Mouse (Mus musculus) heart, postnatal 0 days (tissue): ENCODE measurements around the gene Pkp1. TPM values are rescaled to one million over a fixed set of nuclear protein-coding genes. Genes with fewer than 3 reads are reported as not detected.
A peak's percentile ranks its signal among the peaks of the same experiment; 100 is the strongest.

Experiments
- ATAC-seq: fragments of 200-750 bp; cut with Nextera tagmentation; 2 replicates; pipeline ENCODE4 v1.8.0; 2017; ENCODE audit warnings: low read depth, moderate number of reproducible peaks, moderate library complexity; ENCODE audit not compliant: insufficient read depth
- DNase-seq: peaks from one replicate; pipeline ENCODE4 v3.0.0-alpha.2; 2016; ENCODE audit warnings: low spot score
- H3K27ac ChIP-seq: fragments of 300-500 bp; sonication (generic); 2 replicates; pipeline ENCODE4 v1.5.1; 2014; ENCODE audit warnings: low read depth, mild to moderate bottlenecking
- H3K27me3 ChIP-seq: fragments of 300-500 bp; sonication (generic); 2 replicates; pipeline ENCODE4 v1.6.1; 2014; ENCODE audit warnings: low read length, mixed read lengths; ENCODE audit not compliant: control insufficient read depth, insufficient read depth
- H3K36me3 ChIP-seq: fragments of 300-500 bp; sonication (generic); replicated peaks from 2 replicates; pipeline ENCODE4 v1.6.1; 2014; ENCODE audit warnings: low read length, mixed read lengths; ENCODE audit not compliant: control insufficient read depth, insufficient read depth
- H3K4me1 ChIP-seq: fragments of 300-500 bp; sonication (generic); 2 replicates; pipeline ENCODE4 v1.6.1; 2014; ENCODE audit warnings: antibody characterized with exemption; ENCODE audit not compliant: control insufficient read depth, insufficient read depth
- H3K4me2 ChIP-seq: fragments of 300-500 bp; sonication (generic); 2 replicates; pipeline ENCODE4 v1.6.1; 2014; ENCODE audit warnings: low read depth, mild to moderate bottlenecking, low read length, moderate library complexity
- H3K4me3 ChIP-seq: fragments of 300-500 bp; sonication (generic); 2 replicates; pipeline ENCODE4 v1.5.1; 2014; ENCODE audit warnings: low read depth, low read length
- H3K9ac ChIP-seq: fragments of 300-500 bp; sonication (generic); replicated peaks from 2 replicates; pipeline ENCODE4 v1.6.1; 2014; ENCODE audit warnings: low read depth, low read length, mixed read lengths
- H3K9me3 ChIP-seq: fragments of 300-500 bp; sonication (generic); replicated peaks from 2 replicates; pipeline ENCODE4 v1.6.1; 2016; ENCODE audit warnings: low read length; ENCODE audit not compliant: control insufficient read depth
- CTCF ChIP-seq: IDR thresholded peaks from 2 replicates; pipeline ENCODE4 v1.5.1; 2016; ENCODE audit warnings: antibody characterized with exemption, control low read depth, low read depth
- EP300 ChIP-seq: IDR thresholded peaks from 2 replicates; pipeline ENCODE4 v1.6.1; 2016; ENCODE audit warnings: antibody characterized with exemption, low read depth
- WGBS: fragments of 180-500 bp; shearing (Covaris S2); extraction: QIAGEN DNeasy Blood & Tissue Kit; methylation state at CpG from one replicate; pipeline ENCODE4 v1.1.7; 2014; 5-methylcytosine and 5-hydroxymethylcytosine counted together
- polyA plus RNA-seq: library from polyadenylated mRNA; unstranded; fragments of >200 nt; fragmentation: Nextera tagmentation; extraction: Ambion mirVana; gene quantifications from 2 replicates; pipeline ENCODE4 v1.2.1, GENCODE M21; 2015
- total RNA-seq: library from RNA; depleted of rRNA; stranded (reverse); fragments of >200 nt; gene quantifications from 2 replicates; pipeline ENCODE4 v1.2.3, GENCODE M21; 2014; ENCODE audit warnings: low replicate concordance; rRNA removed

Pkp1 gene
- total and polyA plus RNA-seq, 2 experiments from 2014 or later, result 0.05 TPM; not detected in 1

DNA sequence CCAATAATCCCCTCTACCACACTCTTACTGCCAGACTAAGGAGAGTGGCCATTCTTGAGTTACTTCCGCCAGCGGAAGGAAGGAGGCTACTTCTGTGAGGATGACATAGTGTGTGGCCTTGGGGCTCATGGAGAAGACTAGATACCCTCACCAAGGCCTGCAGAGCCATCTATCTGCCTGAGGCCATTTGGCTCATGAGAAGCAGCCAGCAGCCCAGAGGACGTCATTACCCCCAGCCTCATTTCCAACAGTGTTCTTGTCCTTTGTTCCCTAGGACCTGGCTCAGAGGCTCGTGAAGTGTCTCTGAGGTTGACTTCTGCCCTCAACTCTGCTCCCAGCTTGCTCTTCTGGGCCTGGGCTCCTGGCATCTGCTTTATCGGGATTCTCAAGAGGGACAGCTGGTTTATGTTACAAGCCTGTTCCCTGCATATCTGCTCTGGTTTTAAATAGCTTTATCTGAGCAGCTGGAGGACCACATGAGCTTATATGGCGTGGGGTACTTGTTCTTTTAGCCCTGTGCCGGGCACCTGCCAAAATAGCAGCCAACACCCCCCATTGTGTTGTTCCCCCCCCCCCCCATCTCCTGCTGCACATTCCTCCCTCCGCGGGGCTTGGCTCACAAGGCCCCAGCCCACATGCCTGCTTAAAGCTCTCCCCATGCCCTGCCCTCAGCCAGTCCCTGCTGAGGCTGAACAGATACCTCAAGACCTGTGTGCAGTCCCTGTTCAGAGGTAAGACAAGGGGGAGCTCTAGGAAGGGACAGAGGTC is 83.1 kb downstream of the Pkp1 start, which contains the start of gene Tnnt2:
Tnnt2 (plus strand) TSS at position 639 of the 768 bp plus-strand sequence.
- peak; percentile 84 for ATAC-seq
- Histone ChIP-seq H3K4me2 (peak within 1 kb of the TSS; percentile 59), H3K9ac (peak within 1 kb of the TSS; percentile 88)

DNA sequence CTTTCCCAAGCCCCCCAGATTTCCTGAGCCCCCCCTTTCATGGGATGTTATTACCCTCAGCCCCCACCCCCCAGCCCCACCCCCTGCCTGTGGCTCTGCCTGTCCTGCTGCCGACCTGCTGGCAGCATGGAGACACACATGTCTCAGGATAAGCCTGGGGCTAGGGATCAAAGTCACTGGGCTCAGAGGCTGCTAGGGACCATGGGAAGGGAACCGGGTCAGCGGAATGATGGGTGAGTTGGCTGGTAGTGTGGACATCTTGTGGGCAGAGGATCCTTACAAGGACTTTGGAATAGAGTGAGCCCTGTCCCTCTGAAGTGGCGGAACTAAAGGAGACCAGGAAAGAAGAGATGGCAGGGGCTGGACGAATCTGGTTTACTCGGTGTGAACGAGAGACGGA is 84.0 kb downstream of the Pkp1 start:
- no peak for ATAC-seq
- Histone ChIP-seq H3K36me3 (peaks cover 14% of the 10 kb centered on the region; the same call in 1 of the 2 replicates), H3K27ac (peak overlapping the region; percentile 98), H3K4me1 (peaks cover 38% of the 10 kb centered on the region), H3K27me3 (no peaks in the 10 kb centered on the region), H3K4me3 (no peak overlapping the region), H3K9me3 (no peaks in the 10 kb centered on the region), H3K9ac (peak overlapping the region; percentile 47; the same call in 1 of the 2 replicates), H3K4me2 (no peak overlapping the region)
- TF ChIP-seq CTCF, result no peak
- no peak for TF ChIP-seq EP300
- WGBS, result 39% methylated on average over 8 of the region's 8 CpGs
- no peak for DNase-seq

More for the DNA sequence above, 83.1 kb downstream of the Pkp1 start, which contains the start of gene Tnnt2:
- Histone ChIP-seq H3K27ac (peak within 1 kb of the TSS; percentile 98), H3K4me1 (peaks cover 37% of the 10 kb centered on the region), H3K9me3 (no peaks in the 10 kb centered on the region), H3K27me3 (no peaks in the 10 kb centered on the region), H3K36me3 (peaks cover 20% of the 10 kb centered on the region; the same call in 1 of the 2 replicates), H3K4me3 (peak within 1 kb of the TSS; percentile 56)
- 17% methylated on average over 9 of the region's 9 CpGs for WGBS
- peak; percentile 97 for DNase-seq
- TF ChIP-seq EP300 (peak; percentile 100), CTCF (no peak)

DNA sequence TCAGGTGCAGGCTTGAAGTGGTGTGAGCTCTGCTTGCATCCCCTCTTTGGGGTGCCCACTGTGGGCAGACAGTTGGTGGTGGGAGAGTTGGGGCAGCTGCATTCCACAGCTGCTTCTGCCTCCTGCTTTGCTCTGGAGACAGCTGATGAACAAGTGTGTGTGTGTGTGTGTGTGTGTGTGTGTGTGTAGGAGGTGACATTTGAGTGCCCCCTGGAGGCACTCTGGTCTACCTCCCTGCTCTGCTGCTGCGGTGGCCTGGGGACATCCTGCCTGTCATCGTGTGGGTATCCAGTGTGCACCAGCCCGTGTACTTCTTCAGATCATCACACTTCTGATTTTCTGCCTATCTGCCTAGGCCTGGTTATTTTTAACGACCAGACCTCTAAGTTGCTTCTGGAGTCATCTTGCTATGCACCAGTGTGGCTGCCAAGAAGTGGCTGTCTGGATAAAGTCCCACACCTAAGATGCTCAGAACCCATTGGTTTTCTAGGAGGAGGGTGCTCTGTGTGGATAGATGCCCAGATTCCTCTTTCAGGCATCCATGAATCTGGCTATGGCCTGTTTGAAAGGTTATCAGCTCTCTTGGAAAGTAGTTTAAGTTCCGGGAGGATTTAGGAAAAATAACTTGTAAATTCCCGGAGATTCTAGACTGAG is 84.7 kb downstream of the Pkp1 start:
- Histone ChIP-seq H3K36me3 (peaks cover 8% of the 10 kb centered on the region; the same call in 1 of the 2 replicates), H3K9ac (peak overlapping the region; percentile 47; the same call in 1 of the 2 replicates), H3K4me1 (peaks cover 38% of the 10 kb centered on the region), H3K27ac (peak overlapping the region; percentile 98), H3K9me3 (no peaks in the 10 kb centered on the region), H3K4me2 (no peak overlapping the region), H3K4me3 (no peak overlapping the region), H3K27me3 (no peaks in the 10 kb centered on the region)
- peak; percentile 10; the same call in 1 of the 2 replicates for ATAC-seq
- DNase-seq, result peak; percentile 73
- TF ChIP-seq EP300 (no peak), CTCF (no peak)
- WGBS, result 21% methylated on average over 6 of the region's 6 CpGs

DNA sequence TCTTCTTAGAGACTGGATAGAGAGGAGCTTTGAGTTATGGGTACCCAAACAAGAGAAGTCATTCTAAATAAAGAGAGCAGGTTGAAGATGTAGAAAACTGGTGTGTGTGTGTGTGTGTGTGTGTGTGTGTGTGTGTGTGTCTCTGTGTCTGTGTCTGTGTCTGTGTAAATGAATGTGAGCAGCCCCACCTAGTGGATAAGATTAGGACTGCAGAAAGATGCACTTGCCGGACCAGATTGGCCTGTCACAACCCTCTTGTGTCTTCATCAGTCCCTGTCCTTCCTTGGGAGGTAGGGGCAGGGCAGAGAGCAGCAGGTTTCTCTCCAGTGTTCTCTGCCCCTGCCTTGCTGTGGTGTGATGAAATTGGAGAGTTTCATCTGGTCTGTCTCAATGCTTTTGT is 90.1 kb downstream of the Pkp1 start:
- H3K4me3 ChIP-seq, result no peak overlapping the region
- no peak overlapping the region for H3K27ac ChIP-seq
- H3K9me3 ChIP-seq, result no peaks in the 10 kb centered on the region
- peaks cover 18% of the 10 kb centered on the region for H3K4me1 ChIP-seq
- H3K27me3 ChIP-seq, result no peaks in the 10 kb centered on the region
- no peak overlapping the region for H3K4me2 ChIP-seq
- no peak overlapping the region for H3K9ac ChIP-seq
- no peak for TF ChIP-seq EP300
- TF ChIP-seq CTCF, result peak; percentile 83
- ATAC-seq, result peak; percentile 47; the same call in 1 of the 2 replicates
- no peak for DNase-seq
- 12% methylated on average over 1 of the region's 1 CpGs for WGBS
- H3K36me3 ChIP-seq, result no peaks in the 10 kb centered on the region

DNA sequence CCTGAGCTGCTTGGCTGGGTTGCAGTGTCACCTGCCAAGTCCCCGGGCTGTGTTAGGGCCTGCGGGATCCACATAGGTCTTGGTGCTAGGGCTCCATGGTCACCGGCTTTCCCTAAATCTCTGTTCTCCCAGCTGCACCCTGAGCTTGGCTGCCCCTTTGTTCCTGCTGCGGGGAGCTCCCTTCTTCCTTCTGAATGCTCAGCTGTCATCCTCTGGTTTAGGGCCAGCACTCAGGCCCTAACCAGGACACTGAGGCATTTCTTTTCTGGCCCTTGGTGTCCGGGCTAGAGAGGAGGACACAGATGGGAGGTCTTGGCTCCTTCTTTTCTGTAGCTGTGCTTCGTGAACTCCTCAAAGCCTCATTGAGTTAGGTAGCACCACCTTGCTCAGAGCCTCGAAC is 97.2 kb downstream of the Pkp1 start:
- H3K9ac ChIP-seq, result no peak overlapping the region
- no peak overlapping the region for H3K4me3 ChIP-seq
- ATAC-seq (no peak), DNase-seq (no peak)
- no peak overlapping the region for H3K4me2 ChIP-seq
- H3K27ac ChIP-seq, result no peak overlapping the region
- H3K36me3 ChIP-seq, result no peaks in the 10 kb centered on the region
- peaks cover 35% of the 10 kb centered on the region for H3K27me3 ChIP-seq
- WGBS, result 88% methylated on average over 7 of the region's 7 CpGs
- peaks cover 8% of the 10 kb centered on the region; the same call in 1 of the 2 replicates for H3K4me1 ChIP-seq
- TF ChIP-seq CTCF (no peak), EP300 (no peak)
- H3K9me3 ChIP-seq, result no peaks in the 10 kb centered on the region

Other genes starting within 250 kb of the Pkp1 start
- gene Csrp1, start 199.1 kb downstream of the Pkp1 start, total RNA-seq, result 529 and 840 TPM in 2 replicates
- gene Csrp1, start 199.1 kb downstream of the Pkp1 start, polyA plus RNA-seq, result 128 and 145 TPM in 2 replicates
- 87.5 and 130 TPM in 2 replicates for gene Phlda3, start 153.1 kb downstream of the Pkp1 start, total RNA-seq
- gene Phlda3, start 153.1 kb downstream of the Pkp1 start, polyA plus RNA-seq, result 65.5 and 67.2 TPM in 2 replicates
- gene Tnni1, start 139.8 kb downstream of the Pkp1 start, total RNA-seq, result 4,186 and 4,592 TPM in 2 replicates
- gene Tnni1, start 139.8 kb downstream of the Pkp1 start, polyA plus RNA-seq, result 4,392 and 4,399 TPM in 2 replicates
- gene Lad1, start 100.6 kb downstream of the Pkp1 start, total RNA-seq, result 4.4 and 32.9 TPM in 2 replicates
- 9.1 and 11.1 TPM in 2 replicates for gene Lad1, start 100.6 kb downstream of the Pkp1 start, polyA plus RNA-seq
- 1,865 and 1,929 TPM in 2 replicates for gene Tnnt2, start 82.9 kb downstream of the Pkp1 start, total RNA-seq
- gene Tnnt2, start 82.9 kb downstream of the Pkp1 start, polyA plus RNA-seq, result 13,184 and 14,025 TPM in 2 replicates
- not detected in 2 replicates for gene Igfn1, start 87.1 kb upstream of the Pkp1 start, total RNA-seq
- 0.04 and 0.05 TPM in 2 replicates for gene Igfn1, start 87.1 kb upstream of the Pkp1 start, polyA plus RNA-seq
- 45.3 and 46.0 TPM in 2 replicates for gene Tmem9, start 88.9 kb upstream of the Pkp1 start, total RNA-seq
- 51.2 and 57.3 TPM in 2 replicates for gene Tmem9, start 88.9 kb upstream of the Pkp1 start, polyA plus RNA-seq
- not detected in 2 replicates for gene Ascl5, start 131.6 kb upstream of the Pkp1 start, total RNA-seq
- not detected in 2 replicates for gene Ascl5, start 131.6 kb upstream of the Pkp1 start, polyA plus RNA-seq
- gene Cacna1s, start 133.5 kb upstream of the Pkp1 start, total RNA-seq, result 13.8 TPM in 1 of 2 replicates, not detected in the other
- 0.49 and 0.80 TPM in 2 replicates for gene Cacna1s, start 133.5 kb upstream of the Pkp1 start, polyA plus RNA-seq
- 0.38 and 2.8 TPM in 2 replicates for gene Kif21b, start 212.2 kb upstream of the Pkp1 start, total RNA-seq
- gene Kif21b, start 212.2 kb upstream of the Pkp1 start, polyA plus RNA-seq, result 0.18 and 0.26 TPM in 2 replicates